ENCODE assay signal across 15 mouse cellular contexts in genomic region chr5:20446471-20447174, GRCm38 (mm10).
DNase-seq lines count a peak whose midpoint lies in the region; ATAC-seq and TF ChIP-seq lines count a peak whose summit lies in the region.
"Had no signal": no experiment of that assay in that cellular context is flagged by ENCODE, and none has a peak within 500 bp of the region (broad histone marks: within the 10 kb centered on the region; RNA-seq: fewer than 3 reads in every experiment).

No protein-coding gene starts in this region.

- WGBS in lung, postnatal 0 days, result 42% methylated on average over 4 of the region's 4 CpGs
- WGBS in olfactory bulb, adult 2 months, result 49% methylated on average over 4 of the region's 4 CpGs

- DNase-seq in heart, adult 11 months, result peak; percentile 77
- DNase-seq in heart, postnatal 25 days (ENCODE audit: low spot score), result no peak
- DNase-seq in lung, postnatal 0 days (ENCODE audit: low spot score), result peak; percentile 21
- DNase-seq in lung, postnatal 4 days, result no peak
- DNase-seq in cerebellum, postnatal 10 days, result peak; percentile 36 to 37
- no peak for DNase-seq in thymus, postnatal 14 days
- DNase-seq: heart, adult 18-20 months had no signal

- no peak for TF ChIP-seq POLR2A in olfactory bulb, adult 2 months (IDR thresholded peaks at IDR 0.05; ENCODE audit: insufficient read depth, low read depth, low read length)

- H3K9me3 ChIP-seq in lung, postnatal 0 days (ENCODE audit: low read length), result no peaks in the 10 kb centered on the region
- H3K9me3 ChIP-seq: limb, embryonic 15.5 days; lung, embryonic 15.5 days; midbrain, embryonic 12.5 days had no signal

- no peak overlapping the region for H3K9ac ChIP-seq in lung, postnatal 0 days (replicated peaks; ENCODE audit: low read depth)
- H3K9ac ChIP-seq: limb, embryonic 15.5 days; lung, embryonic 15.5 days; midbrain, embryonic 12.5 days had no signal

- peaks cover 5% of the 10 kb centered on the region; the same call in 1 of the 2 replicates for H3K4me1 ChIP-seq in lung, postnatal 0 days (ENCODE audit: insufficient read depth, low read depth, low read length)
- H3K4me1 ChIP-seq in olfactory bulb, adult 2 months (ENCODE audit: control insufficient read depth, insufficient read depth, low read length), result peaks cover 3% of the 10 kb centered on the region
- H3K4me1 ChIP-seq: limb, embryonic 15.5 days; midbrain, embryonic 12.5 days had no signal

- H3K4me2 ChIP-seq in lung, postnatal 0 days (replicated peaks; ENCODE audit: low read depth, low read length), result no peak overlapping the region
- H3K4me2 ChIP-seq: limb, embryonic 15.5 days; lung, embryonic 15.5 days; midbrain, embryonic 12.5 days had no signal

- intact Hi-C loops in heart, postnatal 25 days (cut with DNase I), result no loop called here

- H3K27me3 ChIP-seq in lung, postnatal 0 days (replicated peaks; ENCODE audit: insufficient read depth, low read length), result no peaks in the 10 kb centered on the region
- H3K27me3 ChIP-seq: CH12.LX; limb, embryonic 15.5 days; lung, embryonic 15.5 days; midbrain, embryonic 12.5 days had no signal

- TF ChIP-seq CTCF in lung, postnatal 0 days (IDR thresholded peaks at IDR 0.05), result no peak
- TF ChIP-seq CTCF in olfactory bulb, adult 2 months (IDR thresholded peaks at IDR 0.05; ENCODE audit: insufficient read depth, low read depth, low read length), result no peak

- H3K36me3 ChIP-seq in lung, postnatal 0 days (ENCODE audit: insufficient read depth, low read length), result no peaks in the 10 kb centered on the region
- H3K36me3 ChIP-seq: limb, embryonic 15.5 days; lung, embryonic 15.5 days; midbrain, embryonic 12.5 days had no signal

- no peak for ATAC-seq in lung, postnatal 0 days
- ATAC-seq: forebrain, embryonic 16.5 days; hindbrain, postnatal 0 days had no signal

- no peak overlapping the region for H3K27ac ChIP-seq in lung, postnatal 0 days (ENCODE audit: low read length)
- 0 out of 2 replicates have a peak overlapping the region, but pooled peaks have one; percentile 10 for H3K27ac ChIP-seq in olfactory bulb, adult 2 months (ENCODE audit: insufficient read depth, low read depth, low read length)
- H3K27ac ChIP-seq: hindbrain, postnatal 0 days; limb, embryonic 15.5 days; lung, embryonic 15.5 days; midbrain, embryonic 12.5 days had no signal

- H3K4me3 ChIP-seq in lung, postnatal 0 days (ENCODE audit: low read depth, low read length), result no peak overlapping the region
- H3K4me3 ChIP-seq in olfactory bulb, adult 2 months (ENCODE audit: insufficient read depth, low read depth, low read length), result no peak overlapping the region
- H3K4me3 ChIP-seq: limb, embryonic 15.5 days; lung, embryonic 15.5 days; midbrain, embryonic 12.5 days; myocyte had no signal

- TF ChIP-seq EP300 in lung, postnatal 0 days (IDR thresholded peaks at IDR 0.05), result no peak

Comparison
In these comparisons a context has a peak if more than half of its experiments do, and no peak if none do; other contexts are left out.
1. DNase-seq: peak in heart, adult 11 months (single experiment), lung, postnatal 0 days (single experiment) and cerebellum, postnatal 10 days (2 of 2); none in heart, postnatal 25 days (single experiment), lung, postnatal 4 days (0 of 2) and thymus, postnatal 14 days (single experiment).